Mouse (Mus musculus): ENCODE measurements around the gene Tenm2.
A peak's percentile ranks its signal among the peaks of the same experiment; 100 is the strongest.

The Tenm2 gene

DNA sequence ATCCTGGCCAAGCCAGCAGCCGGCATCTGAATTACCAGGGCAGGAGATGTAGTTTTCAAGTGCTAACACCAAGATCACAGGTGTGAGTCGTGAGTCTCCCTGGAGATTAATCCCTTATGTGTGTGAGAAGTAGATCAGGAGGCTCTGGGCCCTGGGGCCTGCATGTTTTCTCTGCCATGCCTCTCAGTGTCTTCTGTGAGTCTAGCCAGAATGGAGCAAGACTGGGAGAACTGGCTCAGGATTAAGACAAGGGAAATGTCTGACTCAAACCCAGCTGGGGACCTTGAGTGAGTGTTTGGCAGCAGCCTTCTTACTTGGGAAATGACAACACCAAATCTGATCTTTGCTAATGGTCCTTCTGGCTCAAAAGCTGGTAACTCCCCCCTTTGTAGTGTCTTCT lies 1183.2 kb downstream of the Tenm2 start:
- DNase-seq (ENCODE audit: low spot score in 2 of 2), result no peak

DNA sequence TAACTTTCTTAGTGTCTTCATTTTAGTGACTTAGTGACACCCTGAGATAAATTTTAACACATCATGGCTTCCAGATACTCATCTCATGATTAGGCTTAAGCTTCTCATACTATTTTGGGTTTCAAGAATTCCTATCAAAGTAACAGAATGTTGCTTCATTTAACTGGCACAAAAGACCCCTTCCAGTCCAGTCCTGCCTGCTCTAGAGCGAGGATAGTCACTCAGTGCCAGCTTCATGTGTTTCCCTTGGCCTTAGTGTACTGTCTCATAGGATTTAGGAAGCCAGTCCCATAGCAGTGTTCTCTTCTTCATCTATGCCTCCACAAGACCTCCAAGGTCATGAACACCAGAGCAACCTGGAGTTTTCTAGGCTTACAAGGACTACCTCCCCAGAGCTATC lies 1183.7 kb downstream of the Tenm2 start:
- DNase-seq (ENCODE audit: low spot score in 2 of 2), result no peak

GRCm38 (mm10) chr11:36049547-36049946 lies 1186.2 kb downstream of the Tenm2 start:
- DNase-seq (ENCODE audit: low spot score in 2 of 2), result no peak

DNA sequence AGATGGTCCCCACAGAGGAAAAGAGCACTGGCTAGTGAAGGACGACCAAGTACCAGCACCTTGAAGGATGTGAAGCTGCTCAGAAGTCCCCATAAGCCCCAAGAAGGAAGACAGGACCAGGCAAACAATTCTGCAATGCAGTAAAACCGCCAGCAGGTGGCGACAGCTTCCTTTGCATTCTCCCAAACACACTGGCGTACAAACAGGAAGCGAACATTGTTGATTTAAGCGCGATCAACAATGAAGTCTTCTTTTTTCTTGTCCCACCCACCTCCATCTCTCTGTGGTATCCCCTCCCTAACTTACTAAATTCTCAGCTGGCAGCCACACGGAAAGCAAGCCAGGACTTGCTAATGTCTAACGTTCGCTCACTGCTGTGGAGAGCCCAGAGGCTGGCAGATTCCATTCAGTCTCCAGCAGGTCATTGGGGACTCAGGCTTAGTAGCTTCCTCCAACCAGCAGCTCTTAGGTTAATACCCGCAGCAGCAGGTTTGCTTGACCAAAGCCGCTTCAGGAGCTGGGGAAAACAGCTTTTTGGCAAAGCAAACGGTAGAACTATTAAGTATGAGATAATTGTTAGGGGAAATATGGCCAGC lies 1190.0 kb downstream of the Tenm2 start:
- DNase-seq (ENCODE audit: low spot score in 2 of 2), result peak; percentile 58 to 66

DNA sequence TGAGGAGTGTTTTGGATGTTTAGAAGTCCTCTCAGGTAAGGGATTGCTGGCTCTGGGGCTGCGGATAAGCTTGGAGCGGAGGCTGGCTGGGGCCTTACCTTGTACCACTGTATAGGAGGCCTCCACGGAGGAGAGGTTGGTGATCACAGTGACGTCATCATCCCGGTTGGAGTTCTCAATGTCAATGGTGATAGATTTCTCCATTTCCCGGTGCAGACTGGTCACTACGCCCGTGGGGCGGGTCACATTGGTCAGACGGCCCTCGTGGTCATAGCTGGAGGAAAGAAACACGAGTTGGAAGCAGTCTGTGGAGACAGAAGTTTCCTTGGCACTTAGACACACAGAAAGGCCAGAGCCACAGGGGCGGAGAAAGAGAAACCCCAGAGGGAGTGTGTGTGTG lies 1194.4 kb downstream of the Tenm2 start:
- DNase-seq (ENCODE audit: low spot score in 2 of 2), result no peak

GRCm38 (mm10) chr11:36040508-36041233 lies 1195.1 kb downstream of the Tenm2 start:
- peak in 1 of 2 experiments; percentile 38 for DNase-seq (ENCODE audit: low spot score in 2 of 2)

GRCm38 (mm10) chr11:36039825-36040224 lies 1195.9 kb downstream of the Tenm2 start:
- DNase-seq (ENCODE audit: low spot score in 2 of 2), result no peak

- no peak for DNase-seq (ENCODE audit: low spot score in 2 of 2)
These were observed 1197.4 kb downstream of the Tenm2 start for GRCm38 (mm10) chr11:36038386-36038785.

DNA sequence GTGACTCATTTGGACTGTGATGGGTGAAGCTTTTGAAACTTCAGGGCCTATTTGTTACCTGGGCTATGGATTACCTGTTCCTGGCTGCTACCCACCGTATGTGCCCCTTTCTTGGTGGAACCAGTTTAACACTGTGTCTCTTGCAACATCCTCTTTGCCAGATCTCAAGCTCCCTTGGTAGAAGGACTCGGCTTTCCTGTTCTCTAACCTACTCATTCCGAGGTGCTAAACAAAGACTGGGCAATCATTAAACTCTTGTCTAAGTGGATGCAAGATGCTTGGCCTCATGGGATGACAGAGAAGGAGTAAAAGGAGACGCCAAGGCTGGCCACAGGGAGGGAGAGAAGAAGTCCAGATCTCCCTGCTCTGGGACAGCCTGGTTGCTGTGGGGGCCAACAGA lies 1198.5 kb downstream of the Tenm2 start:
- no peak for DNase-seq (ENCODE audit: low spot score in 2 of 2)

- peak; percentile 82 to 91 for DNase-seq (ENCODE audit: low spot score in 2 of 2)
These were observed 1199.6 kb downstream of the Tenm2 start for GRCm38 (mm10) chr11:36036061-36036695.

- DNase-seq (ENCODE audit: low spot score in 2 of 2), result no peak
These were observed 1204.0 kb downstream of the Tenm2 start for GRCm38 (mm10) chr11:36031751-36032150.

DNA sequence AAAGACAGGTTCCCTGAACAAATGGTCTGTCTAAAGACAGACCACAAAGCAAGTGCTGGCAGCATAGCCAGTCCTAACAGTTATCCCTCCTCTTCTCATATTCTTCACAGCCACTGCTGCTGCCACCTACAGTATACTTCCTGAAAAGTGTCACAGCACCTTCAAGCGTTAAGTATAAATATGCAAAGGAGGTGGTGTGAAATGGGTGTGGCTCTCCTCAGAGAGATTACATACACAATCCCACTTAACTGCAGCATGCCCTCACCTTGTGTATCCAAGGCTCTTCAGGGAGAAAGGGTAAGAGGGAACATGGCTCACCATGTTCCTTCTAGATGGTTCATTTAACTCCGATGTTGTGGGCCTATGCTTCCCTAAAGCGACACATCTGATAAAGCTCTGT lies 1215.8 kb downstream of the Tenm2 start:
- DNase-seq (ENCODE audit: low spot score in 2 of 2), result no peak

GRCm38 (mm10) chr11:36013179-36013578 lies 1222.6 kb downstream of the Tenm2 start:
- no peak for DNase-seq (ENCODE audit: low spot score in 2 of 2)

- no peak for DNase-seq (ENCODE audit: low spot score in 2 of 2)
These were observed 1226.2 kb downstream of the Tenm2 start for GRCm38 (mm10) chr11:36009281-36010208.

GRCm38 (mm10) chr11:36002900-36003299 lies 1232.9 kb downstream of the Tenm2 start:
- DNase-seq (ENCODE audit: low spot score in 2 of 2), result no peak

DNA sequence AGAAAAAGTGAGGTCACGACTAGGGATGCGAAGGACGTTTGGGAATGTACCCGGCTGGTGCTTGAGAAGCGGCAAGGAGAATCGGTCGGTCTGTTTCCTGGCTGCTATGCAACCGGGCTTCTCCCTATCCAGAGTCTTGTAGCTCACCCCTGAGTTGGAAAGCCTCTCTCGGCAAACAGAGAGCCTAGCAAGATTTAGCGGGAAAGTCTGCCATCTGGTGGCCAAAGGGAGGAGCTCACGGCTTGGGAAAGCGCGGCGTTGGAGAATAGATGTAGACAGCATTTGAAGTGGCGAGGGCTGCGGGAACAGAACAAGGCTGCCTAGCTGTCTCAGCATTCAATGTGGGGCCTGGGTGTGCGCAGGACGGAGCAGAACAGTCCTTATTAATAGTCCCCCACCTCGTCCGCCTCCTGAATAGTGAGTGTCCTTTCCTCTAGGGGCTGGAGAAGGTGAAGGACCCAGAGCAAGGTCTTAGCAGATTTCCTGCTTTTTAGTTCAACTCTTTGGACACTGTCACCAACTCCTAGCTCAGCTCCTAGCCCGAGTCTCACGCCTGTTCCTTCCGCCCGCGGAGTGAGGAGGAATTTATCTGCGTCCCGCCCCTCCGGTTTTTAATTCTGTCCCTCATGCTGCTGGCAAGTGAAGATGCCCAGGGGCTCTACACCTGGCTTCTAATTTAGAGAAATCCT lies 1234.3 kb downstream of the Tenm2 start:
- DNase-seq (ENCODE audit: low spot score in 2 of 2), result peak; percentile 87

GRCm38 (mm10) chr11:36000585-36001281 lies 1235.0 kb downstream of the Tenm2 start:
- no peak for DNase-seq (ENCODE audit: low spot score in 2 of 2)

GRCm38 (mm10) chr11:36000038-36000437 lies 1235.7 kb downstream of the Tenm2 start:
- no peak for DNase-seq (ENCODE audit: low spot score in 2 of 2)

GRCm38 (mm10) chr11:35998048-35998447 lies 1237.7 kb downstream of the Tenm2 start:
- DNase-seq (ENCODE audit: low spot score in 2 of 2), result no peak

- no peak for DNase-seq (ENCODE audit: low spot score in 2 of 2)
These were observed 1240.5 kb downstream of the Tenm2 start for GRCm38 (mm10) chr11:35995310-35995709.

DNA sequence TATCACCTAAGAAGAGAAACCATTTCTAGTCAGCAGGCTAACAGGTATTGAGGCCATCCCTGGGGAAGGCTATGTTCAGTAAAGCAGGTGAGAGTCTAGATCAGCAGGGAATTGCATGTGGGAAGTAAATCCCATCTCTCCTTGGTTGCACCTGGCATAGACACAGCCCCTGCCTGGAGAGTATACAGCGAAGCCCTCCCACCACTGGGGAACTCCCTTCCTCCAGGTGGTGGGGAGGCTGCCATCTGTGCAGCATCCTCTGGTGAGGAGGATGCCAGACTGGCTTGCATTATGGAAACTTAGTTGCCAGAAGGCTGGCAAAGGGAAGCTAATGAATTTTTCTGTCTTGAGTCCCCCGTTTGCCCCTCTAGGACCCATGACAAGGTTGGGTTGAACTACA lies 1243.9 kb downstream of the Tenm2 start:
- DNase-seq (ENCODE audit: low spot score in 2 of 2), result no peak

All from urinary bladder, postnatal 36 days (tissue).